Mouse (Mus musculus): ENCODE results near the gene Elp4.

- no peak for TF ChIP-seq CTCF (IDR thresholded peaks at IDR 0.05)
- no peak for TF ChIP-seq EP300 (IDR thresholded peaks at IDR 0.05)
Measured at GRCm38 (mm10) chr2:105769747-105770328, 134.5 kb downstream of the Elp4 start.
